Mouse (Mus musculus) heart, postnatal 25 days (tissue): Measurements from ENCODE around the gene Nlgn2. TPM values are rescaled to one million over a fixed set of nuclear protein-coding genes. Genes with fewer than 3 reads are reported as not detected.
A peak's percentile ranks its signal among the peaks of the same experiment; 100 is the strongest.

Source experiments
- DNase-seq: peaks from one replicate; pipeline ENCODE4 v3.0.0; 2022; ENCODE audit warnings: low spot score
- intact Hi-C: fragments of 180-260 bp; cut with DNase I; formaldehyde crosslinking; loops from one replicate; pipeline ENCODE4 v1.15.1; 2025
- total RNA-seq, 2 experiments: library from RNA; stranded (reverse); gene quantifications; 2 replicates each; pipeline ENCODE4 v1.2.3; 2021

The Nlgn2 gene
- total RNA-seq, 2 experiments from 2014 or later: 4.4 to 5.4 TPM

DNA sequence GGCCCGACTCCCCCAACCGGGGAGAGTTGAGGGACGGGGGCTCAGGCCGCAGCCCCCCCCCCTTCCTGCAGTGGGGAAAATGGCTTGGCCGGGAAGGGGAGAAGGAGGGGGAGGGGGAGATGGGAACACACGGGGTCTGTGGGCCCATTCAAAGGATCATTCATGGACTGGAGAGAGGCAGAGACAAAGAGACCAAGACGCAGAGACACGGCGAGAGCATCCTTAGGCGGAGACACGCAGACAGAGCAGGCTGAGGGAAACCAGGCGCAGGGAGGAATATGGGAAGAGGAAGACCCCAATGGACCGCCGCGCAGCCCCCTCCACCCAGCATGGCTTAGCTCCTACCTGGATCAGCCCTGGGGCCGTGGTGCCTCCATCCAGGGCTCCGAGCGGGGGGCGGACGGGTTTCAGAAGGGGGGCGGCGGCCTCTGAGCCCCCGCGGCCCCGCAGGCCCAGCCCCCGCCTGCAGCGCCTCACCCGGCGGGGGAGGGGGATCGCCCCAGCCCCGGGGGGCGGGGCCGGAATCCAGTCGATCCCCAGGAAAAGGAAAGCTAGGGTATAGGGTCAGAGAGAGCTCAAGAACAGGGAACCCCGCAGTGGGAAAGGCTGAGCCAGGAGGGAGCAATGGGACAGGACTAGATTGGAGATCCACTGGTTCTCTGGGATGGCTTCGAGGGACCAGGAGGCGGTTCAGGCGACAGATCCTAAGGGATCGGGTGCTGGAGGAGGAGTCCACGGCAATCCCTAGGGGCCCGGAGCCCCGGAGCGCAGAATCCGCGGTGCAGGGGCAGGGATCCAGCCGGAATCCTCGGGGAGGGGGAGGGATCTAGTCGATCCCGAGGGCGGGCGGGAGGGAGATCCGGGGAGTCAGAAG, 644 bp downstream of the Nlgn2 start:
- no peak for DNase-seq

DNA sequence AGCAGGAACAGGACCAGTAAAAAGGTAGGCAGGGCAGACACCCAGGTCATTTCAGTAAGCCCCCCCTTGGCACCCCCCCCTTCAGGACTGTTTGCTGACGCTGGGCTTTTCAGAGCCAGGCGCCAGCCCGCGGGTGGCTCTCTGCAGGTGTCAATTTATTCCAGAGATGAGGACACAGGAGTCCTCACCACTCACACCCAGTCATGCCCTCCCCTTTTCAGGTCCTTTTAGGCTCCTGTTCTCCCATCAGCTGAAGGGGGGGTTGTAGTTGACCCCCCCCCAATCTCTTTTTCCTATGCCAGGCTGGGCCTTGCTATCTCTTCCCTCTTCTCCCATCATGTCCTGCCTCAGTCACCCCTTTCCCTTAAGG, 1.6 kb downstream of the Nlgn2 start:
- no peak for DNase-seq
- intact Hi-C loops: loop anchor here (2.0 kb wide), 1 partner anchor 37 kb away; no protein-coding TSS in a partner anchor

More for the DNA sequence above, 644 bp downstream of the Nlgn2 start:
- intact Hi-C loops: loop anchor here (2.0 kb wide), 1 partner anchor 38 kb away; no protein-coding TSS in a partner anchor

- intact Hi-C loops: no loop called here
- no peak for DNase-seq
Observed at GRCm38 (mm10) chr11:69835326-69835965, 2.1 kb downstream of the Nlgn2 start.

DNA sequence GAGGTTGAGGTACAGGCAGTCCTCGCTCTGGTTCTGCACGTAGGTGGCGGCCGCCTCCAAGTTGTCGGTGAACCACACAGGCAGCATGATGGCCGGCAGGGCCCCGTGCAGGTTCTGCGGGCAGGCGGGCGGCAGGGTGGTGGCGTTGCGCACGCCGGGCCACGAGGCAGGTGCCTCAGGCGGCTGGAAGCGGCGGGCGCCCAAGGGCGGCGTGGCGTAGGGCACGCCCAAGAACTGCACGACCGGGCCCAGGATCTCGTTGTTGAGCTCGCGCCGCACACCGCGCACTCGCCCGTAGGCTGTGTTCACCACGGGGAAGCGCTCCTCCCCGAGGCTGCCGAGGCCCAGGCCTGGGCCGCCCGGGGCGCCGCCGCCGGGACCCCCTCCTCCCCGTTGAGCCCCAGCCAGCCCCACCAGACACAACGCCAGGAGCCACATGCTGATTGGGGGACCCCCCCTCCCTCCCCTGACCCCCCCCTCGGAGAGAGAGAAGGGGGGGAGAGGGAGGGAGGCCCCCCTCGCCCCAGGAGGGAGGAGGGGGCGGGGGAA, 3.5 kb downstream of the Nlgn2 start:
- intact Hi-C loops: no loop called here
- DNase-seq: no peak

DNA sequence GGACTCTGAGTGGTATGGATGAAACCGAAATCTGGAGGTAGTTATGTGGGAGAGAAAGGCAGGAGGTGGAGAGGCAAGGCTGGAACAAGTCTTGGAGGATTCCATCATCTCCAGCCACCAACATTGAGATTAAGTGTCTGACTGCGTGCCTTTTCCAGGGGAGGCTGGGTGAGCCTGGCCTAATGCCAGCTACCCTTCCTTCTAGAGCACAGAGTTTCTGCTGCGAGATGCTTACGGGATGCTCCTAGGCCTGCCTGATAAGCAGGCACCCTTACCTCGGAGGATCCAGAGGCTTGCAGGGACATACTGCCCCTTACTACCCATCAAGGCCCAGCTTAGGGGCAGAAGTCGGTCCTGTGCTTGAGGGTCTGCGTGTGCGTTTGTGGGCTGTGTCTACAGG, 4.0 kb downstream of the Nlgn2 start:
- no peak for DNase-seq
- intact Hi-C loops: no loop called here

GRCm38 (mm10) chr11:69828832-69829231, 8.8 kb downstream of the Nlgn2 start:
- intact Hi-C loops: no loop called here
- DNase-seq: no peak

DNA sequence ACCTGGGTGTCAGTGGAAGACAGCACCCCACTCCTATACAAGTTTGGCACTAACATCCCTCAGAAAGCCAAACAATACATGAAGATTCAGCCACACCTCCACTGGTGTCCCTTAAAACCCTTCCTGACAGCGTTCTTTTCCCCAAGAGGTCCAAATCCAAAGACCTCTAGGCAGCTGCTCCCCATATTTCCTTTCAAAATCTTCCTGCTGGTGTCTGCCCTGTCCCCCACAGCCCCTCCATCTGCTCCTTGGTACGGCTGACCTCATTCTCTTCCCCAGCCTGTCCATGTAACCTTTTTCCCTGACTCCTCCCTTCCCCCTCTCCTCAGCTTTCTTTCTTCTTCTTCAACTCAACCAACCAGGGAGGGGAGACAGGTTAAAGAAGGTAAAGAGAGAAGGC, 14.1 kb downstream of the Nlgn2 start:
- no peak for DNase-seq
- intact Hi-C loops: no loop called here

- DNase-seq: no peak
Observed at GRCm38 (mm10) chr11:69822080-69822479, 15.5 kb downstream of the Nlgn2 start, which contains the start of gene Spem1. Spem1 (minus strand) TSS chr11:69822180.

DNA sequence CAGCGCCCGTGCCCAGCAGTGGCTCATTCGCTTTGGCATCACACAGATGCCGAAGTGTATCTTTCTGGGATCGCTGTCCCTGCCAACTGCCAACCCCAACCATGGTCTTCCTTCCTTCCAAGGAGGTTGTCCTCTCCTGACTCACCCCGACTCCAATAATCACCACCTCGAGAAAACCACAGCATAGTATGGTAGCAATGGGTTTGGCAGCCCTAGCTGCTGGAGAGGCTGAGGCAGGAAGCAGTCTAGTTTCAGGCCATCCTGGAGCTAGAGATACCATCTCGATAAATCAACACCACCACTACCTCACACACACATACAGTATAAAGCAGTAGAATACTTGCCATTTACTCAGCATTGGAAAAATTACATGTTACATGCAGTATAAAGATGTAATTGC, 18.7 kb downstream of the Nlgn2 start:
- intact Hi-C loops: no loop called here
- DNase-seq: no peak

More at GRCm38 (mm10) chr11:69822080-69822479, 15.5 kb downstream of the Nlgn2 start, which contains the start of gene Spem1:
- intact Hi-C loops: no loop called here

- no peak for DNase-seq
- intact Hi-C loops: no loop called here
Observed at GRCm38 (mm10) chr11:69818365-69818764, 19.2 kb downstream of the Nlgn2 start, which contains the start of gene Spem2. Spem2 (minus strand) TSS chr11:69818465.

GRCm38 (mm10) chr11:69816520-69816919, 21.1 kb downstream of the Nlgn2 start:
- no peak for DNase-seq
- intact Hi-C loops: no loop called here

- intact Hi-C loops: no loop called here
- no peak for DNase-seq
Observed at GRCm38 (mm10) chr11:69815155-69815554, 22.4 kb downstream of the Nlgn2 start, which contains the start of gene Gm39566. Gm39566 (minus strand) TSS chr11:69815298.

DNA sequence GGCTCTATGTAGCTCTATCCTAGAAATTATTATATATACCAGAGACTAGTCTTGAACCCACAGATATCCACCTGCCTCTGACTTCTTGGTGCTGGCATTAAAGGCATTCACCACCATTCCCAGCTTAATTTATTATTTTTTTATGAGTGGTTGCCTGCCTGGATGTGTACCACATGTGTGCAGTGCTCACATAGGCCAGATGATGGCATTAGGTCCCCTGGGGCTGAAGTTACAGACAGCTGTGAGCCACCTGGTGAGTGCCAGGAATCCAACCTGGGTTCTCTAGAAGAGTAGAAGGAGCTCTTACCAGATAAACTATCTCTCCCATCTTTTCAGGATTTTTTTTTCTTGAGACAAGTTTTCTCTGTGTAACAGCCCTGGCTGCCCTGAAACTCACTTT, 27.3 kb downstream of the Nlgn2 start:
- intact Hi-C loops: loop anchor here (2.0 kb wide), 1 partner anchor 17 kb away; no protein-coding TSS in a partner anchor
- no peak for DNase-seq

GRCm38 (mm10) chr11:69807641-69808040, 29.9 kb downstream of the Nlgn2 start:
- no peak for DNase-seq
- intact Hi-C loops: no loop called here

- intact Hi-C loops: no loop called here
- DNase-seq: no peak
Observed at GRCm38 (mm10) chr11:69806378-69806777, 31.2 kb downstream of the Nlgn2 start.

GRCm38 (mm10) chr11:69804972-69805909, 32.3 kb downstream of the Nlgn2 start, which contains the start of gene Tmem102:
Tmem102 (minus strand) TSS chr11:69805624.
- no peak for DNase-seq
- intact Hi-C loops: no loop called here

- DNase-seq: peak; percentile 38
Observed at GRCm38 (mm10) chr11:69804652-69804940, 33.0 kb downstream of the Nlgn2 start.

DNA sequence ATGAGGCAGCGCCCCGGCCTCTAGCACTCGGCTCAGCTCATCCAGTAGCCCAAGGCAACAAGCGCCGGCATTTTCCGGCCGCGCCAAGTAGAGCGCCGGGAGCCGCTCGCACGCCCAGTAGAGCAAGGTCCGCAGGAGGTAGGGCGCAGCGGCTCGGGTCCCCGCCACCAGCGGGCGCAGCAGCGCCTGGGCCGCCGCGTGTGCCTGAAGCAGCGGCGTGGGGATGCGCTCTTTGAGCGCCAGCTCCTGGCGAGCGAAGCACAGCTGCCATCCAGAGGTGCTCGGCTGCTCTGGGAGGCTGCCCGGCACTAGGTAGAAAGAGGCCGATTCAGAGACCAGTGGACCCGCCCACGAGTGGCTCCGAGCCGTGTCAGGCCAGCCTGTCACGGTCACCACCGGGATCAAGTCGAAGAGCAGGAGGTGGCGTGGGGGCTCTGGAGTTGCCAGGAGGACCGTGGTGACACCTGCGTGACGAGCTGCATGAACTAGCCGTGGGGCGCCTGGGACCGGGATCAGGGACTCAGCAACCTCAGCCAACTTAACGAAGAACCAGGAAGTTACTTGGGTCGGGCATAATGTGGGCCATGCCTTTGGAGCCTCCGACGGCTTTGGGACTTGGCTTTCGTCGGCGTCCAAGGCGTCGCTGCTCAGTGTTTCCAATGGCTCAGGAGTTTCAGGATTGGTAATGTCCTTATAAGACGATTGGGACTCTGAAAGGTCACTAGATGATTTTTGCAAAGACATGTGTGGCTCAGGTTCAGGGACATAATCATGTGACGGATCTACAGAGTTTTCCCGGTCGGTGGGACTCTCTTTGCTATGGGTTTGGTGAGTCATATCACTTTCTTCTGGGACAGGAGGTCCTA, 33.6 kb downstream of the Nlgn2 start:
- intact Hi-C loops: loop anchor here (2.0 kb wide), 2 partner anchors 37 to 73 kb away; no protein-coding TSS in a partner anchor

More at GRCm38 (mm10) chr11:69804652-69804940, 33.0 kb downstream of the Nlgn2 start:
- intact Hi-C loops: no loop called here

More for the DNA sequence above, 33.6 kb downstream of the Nlgn2 start:
- peak; percentile 68 for DNase-seq
